Mouse (Mus musculus) megakaryocyte, adult 5-6 weeks (primary cell): Measurements from ENCODE around the gene 1700028P14Rik. TPM values are rescaled to one million over a fixed set of nuclear protein-coding genes. Genes with fewer than 3 reads are reported as not detected.

Experiments used
- ATAC-seq: 2 replicates; pipeline ENCODE4 v1.8.0; 2016; ENCODE audit warnings: mild to moderate bottlenecking, inconsistent platforms; ENCODE audit not compliant: poor library complexity, severe bottlenecking
- total RNA-seq, 2 experiments: library from RNA; stranded (forward) in 1 of 2; stranded (reverse) in 1 of 2; fragments of 153-499, 151-499 nt in 1 of 2; fragments of 221-1000, 200-1000 nt in 1 of 2; gene quantifications; 2 replicates each; pipeline versions ENCODE4 v1.2.3 to v1.2.4; 2015 to 2017

The 1700028P14Rik gene
- total RNA-seq (2015) (not detected in 2 replicates), total RNA-seq (2017) (not detected in 2 replicates)

DNA sequence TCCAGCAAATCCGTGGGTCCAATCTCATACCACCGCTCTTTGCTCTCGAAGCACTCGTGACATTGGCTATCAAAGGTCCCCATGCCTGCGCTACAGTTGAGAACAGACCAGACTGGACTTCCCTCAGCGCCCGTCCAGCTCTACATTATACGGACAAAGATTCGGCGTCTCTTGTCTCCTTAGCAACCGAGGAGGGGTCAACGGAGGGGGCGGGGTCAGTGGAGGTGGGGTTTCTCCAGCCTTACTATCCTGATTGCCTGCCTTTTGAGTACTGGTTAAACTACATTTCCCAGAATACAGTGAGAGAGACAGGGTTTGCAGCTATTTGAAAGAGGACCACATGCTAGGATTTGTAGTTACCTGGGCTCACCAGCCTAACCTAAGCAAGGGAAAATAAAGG is at the start of gene 1700028P14Rik:
Gene 1700028P14Rik (minus strand): TSS at position 169 of the 400 bp plus-strand sequence.
- no peak for ATAC-seq

DNA sequence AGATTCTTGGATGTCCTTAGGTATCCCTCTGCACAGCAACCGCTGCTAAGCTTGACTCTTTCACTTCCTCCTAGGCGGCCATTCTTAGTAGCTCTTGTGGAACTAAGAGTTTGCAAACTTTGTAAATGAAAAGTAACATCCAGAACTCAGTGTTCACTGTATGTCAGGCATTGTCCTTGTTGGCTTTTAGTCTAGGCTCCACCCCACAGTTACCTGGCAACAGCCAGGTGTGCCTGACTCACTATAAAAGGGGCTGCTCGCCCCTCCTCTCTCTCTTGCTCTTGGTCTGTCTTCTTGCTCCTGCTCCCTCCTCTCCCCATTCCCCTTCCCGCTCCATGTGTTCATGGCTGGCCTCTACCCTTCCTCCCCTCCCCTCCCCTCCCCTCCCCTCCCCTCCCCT is 46.5 kb upstream of the 1700028P14Rik start:
- peak; percentile 57 for ATAC-seq

- no peak for ATAC-seq
These were observed 45.8 kb upstream of the 1700028P14Rik start for GRCm38 (mm10) chr19:23698366-23698765.

DNA sequence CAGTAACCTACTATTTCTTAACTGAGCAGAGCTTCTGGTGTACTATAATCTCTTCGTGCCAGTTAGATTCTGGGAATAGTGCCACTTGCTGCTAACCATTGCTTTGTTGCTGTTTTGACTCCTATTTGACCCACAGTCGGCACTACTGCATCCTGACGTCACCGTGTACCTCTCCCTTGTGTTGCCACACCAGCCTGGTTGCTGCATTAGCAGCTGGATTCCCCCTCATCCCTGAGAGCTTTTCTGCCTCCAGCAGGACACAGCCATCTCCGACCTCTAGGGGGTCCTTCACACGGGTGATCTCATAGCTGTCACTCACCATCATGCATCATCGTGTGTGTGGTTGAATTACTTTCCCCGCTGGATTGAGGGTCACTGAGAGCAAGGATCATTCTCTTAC is 45.2 kb upstream of the 1700028P14Rik start:
- ATAC-seq: no peak

- ATAC-seq: no peak
These were observed 41.7 kb upstream of the 1700028P14Rik start for GRCm38 (mm10) chr19:23694344-23694743.

DNA sequence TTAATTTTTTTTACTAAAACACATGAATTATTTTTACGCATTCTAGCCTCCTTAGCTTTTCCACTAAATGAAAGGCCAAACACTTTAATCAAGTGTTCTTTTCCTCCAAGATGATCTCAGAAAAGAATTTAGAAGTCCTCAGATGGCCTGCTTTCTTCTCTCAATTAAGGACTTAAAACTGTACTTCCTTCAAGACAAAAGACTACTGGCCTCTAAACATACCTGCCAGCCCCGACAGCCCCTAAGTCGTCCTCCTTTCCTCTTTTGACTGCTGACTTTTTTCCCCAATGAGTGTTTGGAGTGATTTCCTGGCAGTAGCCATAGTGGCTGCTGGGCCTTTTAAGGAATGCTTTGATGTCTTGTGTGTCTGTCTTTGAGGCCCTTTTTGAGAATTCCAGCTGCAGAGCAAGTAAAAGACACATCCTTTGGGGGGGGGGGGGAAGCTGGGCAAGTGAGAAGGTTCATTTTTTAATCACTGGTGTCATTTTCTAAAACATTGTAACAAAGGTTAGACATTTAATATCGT is 35.9 kb upstream of the 1700028P14Rik start:
- no peak for ATAC-seq

- peak; percentile 97 for ATAC-seq
These were observed 34.8 kb upstream of the 1700028P14Rik start, which contains the start of gene Ptar1 for GRCm38 (mm10) chr19:23687296-23688021. Gene Ptar1 (plus strand): TSS chr19:23687429.

- ATAC-seq: no peak
These were observed 34.3 kb upstream of the 1700028P14Rik start for GRCm38 (mm10) chr19:23686962-23687295.

GRCm38 (mm10) chr19:23675656-23676055 is 23.0 kb upstream of the 1700028P14Rik start:
- ATAC-seq: peak; percentile 52; the same call in 1 of the 2 replicates

- no peak for ATAC-seq
These were observed 20.4 kb upstream of the 1700028P14Rik start for GRCm38 (mm10) chr19:23673021-23673420.

DNA sequence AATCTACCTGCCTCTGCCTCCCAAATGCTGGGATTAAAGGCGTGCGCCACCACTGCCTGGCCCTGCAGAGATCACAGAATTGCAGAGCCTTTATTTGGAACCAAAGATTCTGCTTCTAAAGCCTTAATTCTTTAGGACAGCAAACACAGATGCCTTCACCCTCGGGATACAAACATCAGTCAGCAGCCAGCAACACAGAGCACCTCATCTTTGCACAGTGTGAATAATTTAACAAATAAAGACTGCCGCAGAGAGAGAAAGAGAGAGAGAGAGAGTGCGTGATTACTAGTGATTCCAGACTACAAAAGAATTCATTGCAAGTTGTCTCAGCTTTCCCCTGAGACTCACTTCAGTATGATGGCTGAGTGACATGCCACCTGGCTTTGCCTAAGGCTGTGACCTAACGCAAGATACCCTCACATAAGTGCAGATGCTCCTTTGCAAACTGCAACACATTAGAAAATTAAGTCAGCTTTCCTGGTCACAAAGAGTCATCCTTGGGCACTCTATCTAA is 15.6 kb upstream of the 1700028P14Rik start:
- no peak for ATAC-seq

DNA sequence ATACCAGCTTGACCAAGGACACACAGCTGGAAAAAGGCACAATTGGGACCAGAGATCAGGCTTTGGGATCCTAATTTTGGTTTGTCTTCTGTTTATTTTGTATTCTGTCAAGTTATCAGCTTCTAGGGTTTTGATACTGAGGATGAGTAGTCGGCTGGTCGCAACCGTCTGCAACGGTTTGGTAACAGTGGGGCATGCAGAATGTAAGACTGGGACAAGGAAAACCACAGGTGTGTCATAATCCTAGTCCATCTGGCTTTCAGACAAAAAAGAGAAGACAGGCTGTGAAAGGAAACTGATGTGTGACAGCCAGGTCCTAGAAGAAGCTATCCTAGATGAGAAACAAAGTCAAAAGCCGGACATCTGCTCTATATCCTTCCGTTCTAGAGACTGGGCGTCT is 11.5 kb upstream of the 1700028P14Rik start:
- no peak for ATAC-seq

DNA sequence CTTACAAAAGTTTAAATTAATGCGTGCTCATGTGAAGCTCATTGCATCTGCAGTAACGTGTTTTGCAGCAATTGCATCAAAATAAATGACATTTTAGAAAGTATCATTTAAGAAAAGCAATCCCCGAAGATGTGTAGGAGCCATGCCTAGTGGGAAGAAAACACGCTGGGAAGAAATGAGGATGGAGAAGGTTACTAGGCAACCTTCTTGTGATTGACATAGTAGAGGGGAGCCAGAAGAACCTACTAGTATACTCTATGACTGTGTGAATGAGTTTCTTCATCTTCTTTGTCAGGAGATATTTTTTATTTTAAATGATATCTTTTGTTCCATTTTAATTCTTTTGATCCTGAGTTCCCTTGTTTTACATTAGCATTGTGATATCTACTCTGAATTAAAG is 5.7 kb upstream of the 1700028P14Rik start:
- no peak for ATAC-seq

GRCm38 (mm10) chr19:23657261-23657932 is 4.8 kb upstream of the 1700028P14Rik start:
- no peak for ATAC-seq

GRCm38 (mm10) chr19:23653154-23653553 is 542 bp upstream of the 1700028P14Rik start:
- no peak for ATAC-seq

DNA sequence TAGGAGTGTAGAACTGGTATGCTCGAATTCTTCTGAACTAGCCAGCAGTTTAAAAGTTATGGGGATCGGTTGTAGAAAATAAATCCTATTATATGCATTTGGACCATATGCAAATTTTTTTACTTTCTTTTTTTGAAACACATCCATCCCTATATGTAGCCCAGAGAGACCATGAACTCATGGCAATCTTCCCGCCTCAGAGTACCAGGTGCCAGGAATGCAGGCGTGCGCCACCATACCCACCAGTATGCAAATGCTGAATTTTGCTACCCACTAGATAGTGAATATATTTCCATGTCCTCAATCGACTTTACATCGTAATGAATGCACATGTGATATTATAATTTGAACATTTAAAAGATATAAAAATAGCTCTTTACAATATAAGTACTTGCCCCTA is 5.3 kb downstream of the 1700028P14Rik start:
- ATAC-seq: no peak

DNA sequence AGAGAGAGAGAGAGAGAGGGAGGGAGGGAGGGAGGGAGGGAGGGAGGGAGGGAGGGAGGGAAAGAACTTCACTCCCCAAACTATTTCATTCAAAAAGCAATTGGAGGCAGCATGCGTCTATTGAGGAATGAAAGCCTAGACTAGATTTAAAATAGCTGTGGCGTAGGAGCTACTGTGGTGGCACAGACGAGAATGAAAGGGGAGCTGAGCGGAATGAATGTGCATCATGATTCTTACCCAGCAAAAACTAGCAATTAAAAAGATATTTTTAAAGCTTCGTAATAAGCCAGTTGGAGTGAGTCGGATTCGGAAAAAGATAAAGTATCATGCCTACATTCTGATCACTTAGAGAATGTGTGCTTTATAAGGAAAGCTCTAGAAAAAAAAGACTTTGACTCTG is 7.3 kb downstream of the 1700028P14Rik start:
- ATAC-seq: no peak

DNA sequence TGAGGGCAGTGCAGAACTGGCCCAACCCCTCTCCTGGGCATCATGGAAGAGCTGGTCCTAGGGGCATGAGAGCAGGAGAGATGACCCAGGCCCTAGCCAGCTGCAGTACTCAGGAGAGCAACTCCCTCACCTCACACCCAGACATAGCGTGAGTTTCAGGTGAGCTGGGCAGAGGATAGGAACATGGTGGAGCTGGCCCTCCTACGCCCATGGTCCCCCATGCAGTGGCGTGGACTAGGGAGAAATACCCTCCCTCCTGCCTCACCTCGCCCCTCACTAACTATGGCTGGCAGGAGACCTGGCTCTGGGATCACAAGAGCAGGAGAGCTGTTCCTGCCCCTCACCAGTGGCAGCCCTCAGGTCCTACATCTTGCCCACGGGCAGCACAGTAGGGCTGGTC is 8.8 kb downstream of the 1700028P14Rik start:
- no peak for ATAC-seq

DNA sequence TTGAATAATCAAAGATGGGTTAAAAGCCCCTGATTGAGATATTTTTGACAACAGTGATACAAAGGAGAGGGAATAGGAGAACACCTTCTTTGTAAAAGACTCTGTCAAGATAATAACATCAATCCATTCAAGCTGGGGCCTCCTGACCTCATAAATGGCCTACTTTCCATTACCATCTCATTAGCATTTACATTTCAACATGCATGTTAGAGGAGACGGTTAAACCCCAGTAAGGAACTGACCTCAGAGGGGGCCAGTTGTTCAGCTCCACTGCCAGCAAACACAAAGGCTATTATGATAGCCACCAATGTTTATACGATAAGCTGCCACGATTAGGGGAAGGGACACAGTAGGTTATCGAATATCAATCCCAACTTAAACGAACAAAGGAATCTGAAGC is 15.8 kb downstream of the 1700028P14Rik start:
- no peak for ATAC-seq

GRCm38 (mm10) chr19:23631611-23632492 is 20.8 kb downstream of the 1700028P14Rik start:
- no peak for ATAC-seq

GRCm38 (mm10) chr19:23614268-23614667 is 38.3 kb downstream of the 1700028P14Rik start:
- no peak for ATAC-seq
